Mouse (Mus musculus): ENCODE results near the gene Gpc1. TPM values are rescaled to one million over a fixed set of nuclear protein-coding genes. Genes with fewer than 3 reads are reported as not detected.

The Gpc1 gene
- polyA plus RNA-seq, 2 experiments from 2014 or later = 1.6 to 2.2 TPM

DNA sequence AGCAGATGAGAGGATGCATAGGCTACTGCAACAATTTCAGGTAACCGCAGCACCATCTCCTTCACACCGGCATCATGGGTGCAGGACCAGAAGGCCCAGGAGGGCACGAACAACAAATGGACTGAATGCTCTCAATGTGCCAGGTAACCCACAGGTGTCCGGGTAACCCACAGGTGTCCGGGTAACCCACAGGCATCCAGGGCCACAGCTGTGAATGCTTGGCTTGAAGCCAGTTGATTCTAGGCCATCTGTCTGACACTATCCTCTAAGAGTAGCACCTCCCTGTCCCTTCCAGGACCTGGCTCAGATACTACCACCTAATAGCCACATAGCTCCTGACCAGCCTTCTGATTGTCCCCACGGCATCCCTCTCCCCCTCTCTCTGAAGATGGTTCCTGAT lies 50.5 kb downstream of the Gpc1 start:
- no peak for ATAC-seq

DNA sequence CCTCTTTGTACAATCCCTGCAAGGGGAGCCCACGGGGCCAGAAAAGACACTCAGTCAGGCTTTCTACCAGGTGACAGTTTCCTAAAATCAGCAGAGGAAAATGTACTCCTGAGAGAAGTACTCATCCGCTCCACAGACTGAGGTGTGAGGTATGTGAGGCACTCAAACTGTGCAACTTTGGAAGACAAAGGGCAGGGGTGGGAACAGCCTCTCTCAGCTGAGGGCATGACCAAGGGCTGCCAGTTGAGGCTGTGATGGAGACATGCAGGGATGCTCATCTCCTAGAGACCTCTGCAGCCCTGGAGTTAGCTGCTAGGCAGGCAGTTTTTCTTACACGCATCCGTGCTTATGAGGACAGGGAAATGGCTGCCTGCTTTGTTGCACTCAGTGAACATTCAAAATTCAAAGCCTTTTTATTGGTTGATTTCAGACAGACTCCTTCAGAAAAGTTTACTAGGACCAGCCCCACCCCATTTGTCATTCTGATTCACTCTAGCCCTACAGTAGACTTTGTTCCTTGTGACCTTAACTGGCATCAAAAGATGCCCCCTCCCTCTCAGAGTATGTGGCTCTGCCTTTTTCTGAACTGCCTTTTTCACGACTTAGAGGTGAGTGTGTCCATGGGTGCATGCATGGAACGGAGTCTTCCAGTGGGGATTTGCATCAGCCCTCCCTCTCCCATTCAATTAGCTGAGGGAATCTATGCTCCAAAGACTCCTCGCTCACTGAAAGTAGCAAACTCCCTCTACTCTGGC lies 57.6 kb downstream of the Gpc1 start:
- ATAC-seq = no peak

DNA sequence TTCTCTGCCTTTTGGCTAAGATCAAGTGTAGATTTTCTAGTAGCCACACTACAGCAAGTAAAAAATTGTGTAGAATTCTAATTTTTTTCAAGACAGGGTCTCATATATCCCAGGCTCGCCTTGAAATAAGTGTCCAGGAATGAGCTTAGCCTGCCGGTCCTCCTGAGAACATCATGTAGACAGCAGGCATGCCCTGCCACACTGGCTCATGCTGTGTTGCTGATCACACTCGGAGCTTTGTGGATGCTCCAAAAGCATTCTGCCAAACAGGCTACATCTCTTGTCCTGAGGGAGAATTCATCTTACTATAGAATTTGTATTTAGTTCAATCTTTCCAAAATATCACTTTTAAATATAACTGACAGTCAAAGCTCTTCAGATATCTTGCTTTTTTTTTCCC lies 61.3 kb downstream of the Gpc1 start:
- ATAC-seq = no peak

DNA sequence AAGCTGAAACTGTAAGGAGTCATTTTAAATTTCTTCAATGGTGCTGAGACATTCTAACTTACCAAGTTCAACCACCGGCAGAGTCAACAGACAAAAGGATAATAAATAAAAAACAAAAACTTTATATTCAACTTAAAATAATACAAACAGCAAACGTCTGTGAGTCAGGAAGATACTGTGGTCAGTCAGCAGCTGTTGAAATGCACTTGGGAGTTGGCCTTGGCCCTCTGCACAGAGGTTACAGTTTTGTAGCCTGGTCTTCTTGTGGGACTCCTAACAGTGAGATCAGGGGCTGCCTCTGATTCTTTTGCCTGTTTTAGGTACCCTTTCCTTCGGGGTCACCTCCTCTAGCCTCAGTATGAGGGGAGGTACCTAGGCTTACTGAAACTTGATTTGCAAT lies 62.5 kb downstream of the Gpc1 start:
- ATAC-seq = no peak

DNA sequence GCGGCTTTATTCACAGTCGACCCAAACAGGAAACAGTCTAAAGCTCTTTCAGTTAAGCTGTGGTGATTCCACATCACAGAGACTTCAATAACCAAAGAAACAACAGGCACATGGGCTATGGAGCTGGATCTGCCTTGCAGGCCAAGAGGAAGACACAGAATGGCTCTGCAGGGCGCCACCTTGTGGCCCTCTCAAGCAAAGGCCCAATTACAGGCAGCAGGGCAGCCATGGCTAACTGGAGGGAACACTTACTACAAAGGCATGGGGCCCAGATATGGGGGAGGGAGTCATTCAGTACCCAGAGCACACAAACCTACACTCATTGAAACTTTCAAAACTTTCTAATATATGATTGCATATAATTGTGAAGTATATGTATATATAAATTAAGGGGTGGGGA lies 63.6 kb downstream of the Gpc1 start:
- ATAC-seq = peak; percentile 49

DNA sequence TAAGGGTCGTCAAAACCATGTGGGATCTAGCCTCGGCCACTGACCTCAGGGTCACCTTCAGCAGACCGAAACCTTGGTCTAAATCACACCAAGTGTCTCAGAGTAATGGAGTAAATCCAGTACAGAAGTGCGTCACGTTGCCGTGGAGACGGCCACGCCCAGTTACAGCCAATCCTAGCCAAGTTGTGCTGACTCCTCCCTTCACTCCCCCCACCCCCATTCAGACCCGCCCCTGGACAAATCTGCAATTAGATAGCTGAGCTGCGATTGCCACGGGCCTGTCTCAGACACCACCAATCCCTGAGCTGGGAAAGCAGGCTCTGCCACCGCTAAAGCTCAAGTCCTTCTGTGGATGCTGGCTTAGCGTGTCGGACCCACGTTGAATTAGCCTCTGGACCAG lies 71.3 kb downstream of the Gpc1 start, which contains the start of gene Ankmy1:
Ankmy1 (minus strand) TSS at position 121 of the 400 bp plus-strand sequence.
- no peak for ATAC-seq

DNA sequence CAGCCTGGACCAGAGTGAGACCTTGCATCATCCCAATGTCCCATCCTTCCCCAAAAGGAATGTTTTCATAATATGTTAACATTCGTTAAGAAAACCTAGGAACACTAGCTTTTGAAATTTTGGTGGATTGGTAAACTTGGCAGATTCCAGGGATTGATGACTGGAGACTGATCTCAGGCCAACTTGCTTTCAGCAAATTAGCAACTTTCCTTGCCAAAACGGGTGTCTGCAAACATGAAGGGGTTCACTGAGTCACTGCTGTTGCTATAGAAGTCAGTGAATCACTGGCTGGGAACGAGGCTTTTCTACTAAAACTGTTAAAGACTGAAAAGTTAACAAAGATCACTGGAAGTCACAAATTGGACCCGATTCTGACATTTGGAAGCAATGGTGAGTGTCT lies 72.2 kb downstream of the Gpc1 start:
- ATAC-seq = no peak

DNA sequence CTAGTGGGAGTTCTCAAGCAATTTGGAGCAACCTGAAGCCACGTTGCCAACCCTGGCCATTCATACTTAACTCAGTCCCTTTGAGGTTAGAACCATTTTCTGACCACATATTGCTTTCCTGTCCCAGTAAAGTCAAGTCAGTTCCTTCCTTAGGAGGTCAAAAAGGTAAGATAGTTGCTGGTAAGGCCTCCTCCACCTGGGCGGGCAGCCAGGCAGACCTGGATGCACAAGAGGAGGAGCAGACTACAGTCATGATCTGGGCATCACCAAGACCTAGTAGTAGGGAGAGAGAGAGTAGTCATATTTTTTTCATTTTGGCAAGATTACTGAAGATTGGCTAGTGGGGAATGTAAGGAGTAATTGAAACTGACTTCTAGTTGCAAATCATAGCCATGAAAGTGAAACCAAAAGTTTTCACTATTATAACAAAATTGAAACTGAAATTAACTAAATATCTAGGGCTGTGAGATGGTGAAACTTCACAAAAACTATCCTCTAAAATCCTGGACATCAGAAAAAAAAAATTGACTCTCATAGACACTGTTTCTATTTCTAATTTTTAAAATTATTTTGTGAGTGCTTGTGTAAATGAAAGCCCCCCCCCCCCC lies 74.4 kb downstream of the Gpc1 start:
- ATAC-seq = no peak

DNA sequence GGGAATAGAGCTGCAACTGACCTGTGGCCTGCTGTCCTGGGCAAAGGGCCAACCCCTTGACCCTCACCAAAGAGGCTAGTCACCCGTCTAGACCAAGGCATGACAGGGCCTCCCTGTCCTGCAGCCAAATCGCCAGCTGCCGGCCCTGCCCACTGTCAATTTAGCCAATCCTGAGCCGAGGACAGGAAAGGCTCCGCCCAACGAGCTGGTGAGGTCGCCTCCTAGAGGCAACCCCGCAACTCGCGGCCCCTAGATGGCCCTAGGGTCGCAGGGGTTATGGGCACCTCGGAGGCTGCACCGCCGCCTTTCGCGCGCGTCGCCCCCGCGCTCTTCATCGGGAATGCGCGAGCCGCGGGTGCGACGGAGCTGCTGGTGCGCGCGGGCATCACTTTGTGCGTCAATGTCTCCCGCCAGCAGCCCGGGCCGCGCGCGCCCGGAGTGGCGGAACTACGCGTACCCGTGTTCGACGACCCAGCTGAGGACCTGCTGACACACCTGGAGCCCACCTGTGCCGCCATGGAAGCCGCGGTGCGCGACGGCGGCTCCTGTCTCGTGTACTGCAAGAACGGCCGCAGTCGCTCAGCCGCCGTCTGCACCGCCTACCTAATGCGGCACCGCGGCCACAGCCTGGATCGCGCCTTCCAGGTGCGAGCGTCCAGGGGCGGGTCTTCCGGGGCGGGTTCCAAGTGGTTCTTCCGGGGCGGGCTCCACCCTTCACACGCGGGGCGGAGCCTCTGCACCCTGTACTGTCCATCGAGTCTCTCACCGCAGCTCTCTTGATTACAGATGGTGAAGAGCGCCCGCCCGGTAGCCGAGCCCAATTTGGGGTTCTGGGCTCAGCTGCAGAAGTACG lies 75.6 kb downstream of the Gpc1 start, which contains the start of gene Dusp28:
Dusp28 (plus strand) TSS at position 203 of the 853 bp plus-strand sequence.
- peak; percentile 75 for ATAC-seq

DNA sequence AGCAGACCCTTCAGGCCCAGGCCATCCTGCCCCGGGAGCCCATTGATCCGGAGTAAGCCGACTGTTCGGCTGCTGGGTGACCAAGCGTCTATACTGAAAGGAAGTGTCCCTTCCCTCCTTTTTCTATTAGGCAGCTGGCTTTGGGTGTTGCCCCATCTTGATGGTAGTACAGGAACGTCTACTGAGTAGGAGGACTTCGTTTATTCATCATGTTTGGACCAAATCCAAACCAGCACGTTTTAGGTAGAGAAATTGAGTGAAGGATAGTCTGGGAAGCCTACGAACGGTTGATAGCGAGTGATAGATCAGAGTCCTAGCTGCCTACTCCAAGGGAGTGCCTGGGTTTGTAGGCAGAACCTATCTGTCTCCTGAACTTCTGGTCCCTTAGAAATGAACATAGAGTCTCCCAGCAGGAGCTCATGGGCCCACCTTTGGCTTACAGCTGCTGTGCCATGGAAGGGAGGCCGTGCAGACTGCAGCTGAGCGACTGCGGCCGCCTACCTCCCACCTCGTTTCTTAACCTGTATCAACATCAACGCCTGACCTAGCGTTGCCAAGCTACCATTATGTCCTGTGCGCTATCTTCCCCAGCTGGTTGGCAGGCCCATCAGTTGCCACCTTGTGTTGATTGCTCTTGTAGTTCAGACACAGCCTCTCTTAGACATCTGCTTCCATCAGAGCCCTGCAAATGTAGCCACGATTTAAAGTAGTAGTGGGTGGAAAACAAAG lies 76.4 kb downstream of the Gpc1 start:
- no peak for ATAC-seq

DNA sequence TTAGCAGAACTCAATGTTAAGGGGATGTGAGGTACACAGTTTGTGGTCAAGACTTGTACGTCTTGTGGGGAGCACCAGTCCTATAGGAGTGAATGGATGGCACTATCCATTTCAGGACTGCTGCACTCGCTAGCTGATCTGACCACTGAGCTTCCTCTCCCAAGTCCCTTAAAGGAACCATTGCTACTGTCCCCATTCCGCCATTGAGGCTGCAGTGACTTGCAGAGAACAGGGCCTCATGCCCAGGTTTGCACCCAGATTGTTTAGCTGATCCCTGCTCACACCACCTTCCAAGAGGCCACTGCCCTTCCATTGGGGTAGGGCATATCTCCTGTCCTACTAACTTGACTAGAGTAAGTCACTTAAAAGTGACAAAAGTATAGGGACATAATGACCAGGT lies 77.2 kb downstream of the Gpc1 start:
- ATAC-seq = no peak

DNA sequence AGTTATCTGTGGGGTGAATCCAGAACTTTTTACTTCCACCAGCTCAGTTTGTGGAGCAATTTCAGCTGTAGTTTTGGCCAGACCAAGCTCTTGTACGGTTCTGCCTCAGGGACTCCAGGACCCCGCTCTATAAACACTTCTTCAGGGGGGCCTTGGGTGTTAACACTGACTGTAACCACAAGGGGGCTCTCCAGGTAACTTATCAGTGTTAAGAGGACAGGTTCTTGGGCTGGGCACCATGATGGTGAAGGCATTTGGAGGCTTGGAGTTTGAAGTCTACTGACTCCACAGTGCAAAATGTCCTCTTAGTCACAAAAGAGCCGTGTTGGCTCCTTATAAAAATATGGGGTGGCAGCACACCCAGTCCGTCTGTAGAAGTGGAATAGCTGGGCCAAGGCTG lies 77.6 kb downstream of the Gpc1 start:
- no peak for ATAC-seq

Other genes starting within 250 kb of the Gpc1 start
- gene Olfr1412, start 245.9 kb upstream of the Gpc1 start, polyA plus RNA-seq (2017; shearing (Covaris generic)) = not detected
- gene Olfr1411, start 237.2 kb upstream of the Gpc1 start, polyA plus RNA-seq (2017; shearing (Covaris generic)) = not detected
- gene Olfr1410, start 225.9 kb upstream of the Gpc1 start, polyA plus RNA-seq (2017; shearing (Covaris generic)) = not detected
- gene Olfr12, start 213.9 kb upstream of the Gpc1 start, polyA plus RNA-seq (2017; shearing (Covaris generic)) = not detected
- gene Cops9, start 189.7 kb upstream of the Gpc1 start, polyA plus RNA-seq (2017; shearing (Covaris generic)) = 100 to 1,000 TPM; 241 to 311 TPM
- 1 to 10 TPM; 2.3 to 3.9 TPM for gene Otos, start 182.8 kb upstream of the Gpc1 start, polyA plus RNA-seq (2017; shearing (Covaris generic))
- gene Ankmy1, start 71.3 kb downstream of the Gpc1 start, polyA plus RNA-seq (2017; shearing (Covaris generic)) = 1 to 10 TPM in 1 of 2 experiments, under 1 TPM in 1; 0.47 to 1.1 TPM
- gene Dusp28, start 75.3 kb downstream of the Gpc1 start, polyA plus RNA-seq (2017; shearing (Covaris generic)) = 1 to 10 TPM; 4.3 TPM
- gene Rnpepl1, start 79.1 kb downstream of the Gpc1 start, polyA plus RNA-seq (2017; shearing (Covaris generic)) = 10 to 100 TPM; 23.3 to 25.3 TPM
- gene Capn10, start 102.7 kb downstream of the Gpc1 start, polyA plus RNA-seq (2017; shearing (Covaris generic)) = 1 to 10 TPM; 4.0 to 8.0 TPM
- gene Gpr35, start 119.2 kb downstream of the Gpc1 start, polyA plus RNA-seq (2017; shearing (Covaris generic)) = under 1 TPM; 0.21 to 0.61 TPM
- gene Aqp12, start 174.7 kb downstream of the Gpc1 start, polyA plus RNA-seq (2017; shearing (Covaris generic)) = not detected